Mouse (Mus musculus): ENCODE measurements around the gene Mark3.
"Not testable (repeated sequence)": the region's sequence is repeated elsewhere in the genome, so short reads cannot be mapped to it uniquely, and the experiment has no call there.

The Mark3 gene

GRCm38 (mm10) chr12:111652953-111653352 is 78.6 kb downstream of the Mark3 start:
- DNase-seq (ENCODE audit: low spot score) = no peak

- DNase-seq (ENCODE audit: low spot score) = no peak
These were observed 79.1 kb downstream of the Mark3 start for GRCm38 (mm10) chr12:111653434-111653833.

GRCm38 (mm10) chr12:111655695-111656094 is 81.4 kb downstream of the Mark3 start:
- no peak for DNase-seq (ENCODE audit: low spot score)

- DNase-seq (ENCODE audit: low spot score) = no peak
These were observed 85.0 kb downstream of the Mark3 start for GRCm38 (mm10) chr12:111659331-111659730.

- no peak for DNase-seq (ENCODE audit: low spot score)
These were observed 86.3 kb downstream of the Mark3 start for GRCm38 (mm10) chr12:111660628-111661027.

- DNase-seq (ENCODE audit: low spot score) = not testable (repeated sequence)
These were observed 87.2 kb downstream of the Mark3 start for GRCm38 (mm10) chr12:111661554-111661953.

- no peak for DNase-seq (ENCODE audit: low spot score)
These were observed 89.2 kb downstream of the Mark3 start for GRCm38 (mm10) chr12:111663228-111664143.

GRCm38 (mm10) chr12:111664144-111664634 is 89.9 kb downstream of the Mark3 start:
- no peak for DNase-seq (ENCODE audit: low spot score)

GRCm38 (mm10) chr12:111665041-111665880 is 90.9 kb downstream of the Mark3 start:
- no peak for DNase-seq (ENCODE audit: low spot score)

GRCm38 (mm10) chr12:111666380-111666779 is 92.1 kb downstream of the Mark3 start:
- DNase-seq (ENCODE audit: low spot score) = no peak

- no peak for DNase-seq (ENCODE audit: low spot score)
These were observed 93.1 kb downstream of the Mark3 start for GRCm38 (mm10) chr12:111667421-111667820.

- DNase-seq (ENCODE audit: low spot score) = peak; percentile 96
These were observed 94.2 kb downstream of the Mark3 start for GRCm38 (mm10) chr12:111668457-111668912.

GRCm38 (mm10) chr12:111669000-111669788 is 94.9 kb downstream of the Mark3 start:
- no peak for DNase-seq (ENCODE audit: low spot score)

GRCm38 (mm10) chr12:111669961-111670360 is 95.6 kb downstream of the Mark3 start:
- DNase-seq (ENCODE audit: low spot score) = no peak

- no peak for DNase-seq (ENCODE audit: low spot score)
These were observed 96.1 kb downstream of the Mark3 start for GRCm38 (mm10) chr12:111670371-111670971.

GRCm38 (mm10) chr12:111670976-111671375 is 96.7 kb downstream of the Mark3 start:
- DNase-seq (ENCODE audit: low spot score) = no peak

GRCm38 (mm10) chr12:111671431-111671902 is 97.1 kb downstream of the Mark3 start:
- no peak for DNase-seq (ENCODE audit: low spot score)

GRCm38 (mm10) chr12:111672176-111672575 is 97.9 kb downstream of the Mark3 start, which contains the start of gene Ckb:
Ckb (minus strand) TSS chr12:111672338.
- peak; percentile 57 for DNase-seq (ENCODE audit: low spot score)

GRCm38 (mm10) chr12:111672581-111672980 is 98.3 kb downstream of the Mark3 start:
- DNase-seq (ENCODE audit: low spot score) = no peak

- DNase-seq (ENCODE audit: low spot score) = no peak
These were observed 100.6 kb downstream of the Mark3 start for GRCm38 (mm10) chr12:111674850-111675486.

Data from urinary bladder, postnatal 10 days (tissue).